Comparison of ENCODE assay signal across 8 mouse cellular contexts in genomic region chr2:119262978-119263377, GRCm38 (mm10). TPM values are rescaled to one million over a fixed set of nuclear protein-coding genes. Genes with fewer than 3 reads are reported as not detected.
DNase-seq lines count a peak whose midpoint lies in the region; ATAC-seq and TF ChIP-seq lines count a peak whose summit lies in the region.

No protein-coding gene starts in this region.

- no peak for TF ChIP-seq CTCF in stomach, postnatal 0 days (IDR thresholded peaks at IDR 0.05; ENCODE audit: low read depth)

- H3K36me3 ChIP-seq in limb, embryonic 11.5 days (ENCODE audit: control insufficient read depth, insufficient read depth, low read length), result no peaks in the 10 kb centered on the region
- H3K36me3 ChIP-seq in limb, embryonic 10.5 days, result no peaks in the 10 kb centered on the region
- no peaks in the 10 kb centered on the region for H3K36me3 ChIP-seq in stomach, postnatal 0 days (ENCODE audit: control insufficient read depth, insufficient read depth, low read length)

- no peak for ATAC-seq in limb, embryonic 11.5 days (ENCODE audit: insufficient number of reproducible peaks, low FRiP score, low TSS enrichment, low read depth)
- ATAC-seq in stomach, postnatal 0 days (ENCODE audit: low FRiP score, low TSS enrichment), result peak; percentile 82
- no peak for ATAC-seq in erythroblast, adult 5-6 weeks (replicated peaks; ENCODE audit: low FRiP score, poor library complexity, severe bottlenecking)

- 0 out of 2 replicates have a peak overlapping the region, but pooled peaks have one; percentile 34 for H3K9ac ChIP-seq in limb, embryonic 11.5 days (ENCODE audit: low read length)
- H3K9ac ChIP-seq in stomach, postnatal 0 days (ENCODE audit: low read length), result no peak overlapping the region

- no peak for TF ChIP-seq EP300 in stomach, postnatal 0 days (optimal IDR thresholded peaks at IDR 0.05)

- 0 out of 2 replicates have a peak overlapping the region, but pooled peaks have one; percentile 18 for H3K27ac ChIP-seq in limb, embryonic 11.5 days (replicated peaks; ENCODE audit: low read depth, low read length)
- H3K27ac ChIP-seq in limb, embryonic 10.5 days, result no peak overlapping the region
- H3K27ac ChIP-seq in stomach, postnatal 0 days (replicated peaks), result peak overlapping the region; percentile 35

- intact Hi-C loops in heart, postnatal 36 days (cut with DNase I), result no loop called here

- 23% methylated on average over 8 of the region's 8 CpGs for WGBS in limb, embryonic 11.5 days
- WGBS in limb, embryonic 10.5 days, result 35% methylated on average over 8 of the region's 8 CpGs
- WGBS in stomach, postnatal 0 days, result 18% methylated on average over 8 of the region's 8 CpGs

- H3K4me1 ChIP-seq in limb, embryonic 11.5 days (ENCODE audit: control insufficient read depth, insufficient read depth, low read length), result peaks cover 6% of the 10 kb centered on the region
- peaks cover 8% of the 10 kb centered on the region for H3K4me1 ChIP-seq in limb, embryonic 10.5 days
- no peaks in the 10 kb centered on the region for H3K4me1 ChIP-seq in stomach, postnatal 0 days (replicated peaks; ENCODE audit: control insufficient read depth, insufficient read depth)

- no peak overlapping the region for H3K4me2 ChIP-seq in limb, embryonic 11.5 days (ENCODE audit: low read depth, severe bottlenecking)
- peak overlapping the region; percentile 21; the same call in 1 of the 2 replicates for H3K4me2 ChIP-seq in stomach, postnatal 0 days (replicated peaks; ENCODE audit: low read depth)

- H3K9me3 ChIP-seq in limb, embryonic 11.5 days (ENCODE audit: control insufficient read depth, low read length), result no peaks in the 10 kb centered on the region
- no peaks in the 10 kb centered on the region for H3K9me3 ChIP-seq in limb, embryonic 10.5 days (replicated peaks)
- no peaks in the 10 kb centered on the region for H3K9me3 ChIP-seq in stomach, postnatal 0 days (ENCODE audit: control insufficient read depth, low read length)

- H3K27me3 ChIP-seq in limb, embryonic 11.5 days (ENCODE audit: control insufficient read depth, insufficient read depth, low read length), result no peaks in the 10 kb centered on the region
- H3K27me3 ChIP-seq in limb, embryonic 10.5 days (ENCODE audit: low read depth, poor library complexity, severe bottlenecking), result 0 out of 2 replicates have a peak, but pooled peaks cover 11% of the 10 kb centered on the region
- no peaks in the 10 kb centered on the region for H3K27me3 ChIP-seq in stomach, postnatal 0 days (ENCODE audit: control insufficient read depth, insufficient read depth, low read length)

- H3K4me3 ChIP-seq in limb, embryonic 11.5 days (ENCODE audit: low read depth, low read length), result no peak overlapping the region
- no peak overlapping the region for H3K4me3 ChIP-seq in limb, embryonic 10.5 days
- H3K4me3 ChIP-seq in stomach, postnatal 0 days (ENCODE audit: low read depth, low read length), result no peak overlapping the region

- no peak for DNase-seq in limb, embryonic 11.5 days (ENCODE audit: low spot score)
- no peak for DNase-seq in limb, embryonic 10.5 days (ENCODE audit: low spot score)
- DNase-seq in c-Kit-positive CD71-negative TER-119-negative erythroid progenitor cells, embryonic 14.5 days (ENCODE audit: low read depth), result peak; percentile 33
- peak; percentile 34 to 48 for DNase-seq in heart, postnatal 36 days
- DNase-seq in lung, adult 18-20 months, result peak; percentile 87 to 92
- DNase-seq in stomach, postnatal 0 days (ENCODE audit: low spot score), result peak; percentile 72
- DNase-seq in thymus, adult 18-20 months, result no peak

RNA-seq across cellular contexts. Expression of gene Rhov, which starts 8.1 kb away (rescaled TPM):
- 2.7 and 4.3 TPM in 2 replicates for polyA plus RNA-seq in limb, embryonic 11.5 days (2014; fragmentation: Nextera tagmentation; extraction: Ambion mirVana)
- 2.7 and 7.6 TPM in 2 replicates for polyA plus RNA-seq in limb, embryonic 10.5 days (2016; fragmentation: Nextera tagmentation; extraction: Ambion mirVana)
- not detected for total RNA-seq in heart, postnatal 36 days (2021)
- 17.0 and 19.4 TPM in 2 replicates for polyA plus RNA-seq in stomach, postnatal 0 days (2015; fragmentation: Nextera tagmentation; extraction: Ambion mirVana)
- not detected in 2 replicates for total RNA-seq in erythroblast, adult 5-6 weeks (2015; ENCODE audit: low replicate concordance)
- not detected in 2 replicates for total RNA-seq in erythroblast, adult 5-6 weeks (2017; ENCODE audit: low replicate concordance)

RNA-seq across cellular contexts. Expression of gene Vps18, which starts 25.6 kb away (rescaled TPM):
- polyA plus RNA-seq in limb, embryonic 11.5 days (2014; fragmentation: Nextera tagmentation; extraction: Ambion mirVana), result 12.1 and 14.6 TPM in 2 replicates
- 23.0 and 26.9 TPM in 2 replicates for polyA plus RNA-seq in limb, embryonic 10.5 days (2016; fragmentation: Nextera tagmentation; extraction: Ambion mirVana)
- total RNA-seq in heart, postnatal 36 days (2021), result 10 to 100 TPM; 13.5 to 13.9 TPM
- polyA plus RNA-seq in stomach, postnatal 0 days (2015; fragmentation: Nextera tagmentation; extraction: Ambion mirVana), result 7.7 and 8.0 TPM in 2 replicates
- 1.2 and 1.7 TPM in 2 replicates for total RNA-seq in erythroblast, adult 5-6 weeks (2015; ENCODE audit: low replicate concordance)
- total RNA-seq in erythroblast, adult 5-6 weeks (2017; ENCODE audit: low replicate concordance), result 3.1 and 3.8 TPM in 2 replicates

RNA-seq across cellular contexts. Expression of gene Spint1, which starts 25.8 kb away (rescaled TPM):
- 6.1 and 8.0 TPM in 2 replicates for polyA plus RNA-seq in limb, embryonic 11.5 days (2014; fragmentation: Nextera tagmentation; extraction: Ambion mirVana)
- 8.9 and 9.5 TPM in 2 replicates for polyA plus RNA-seq in limb, embryonic 10.5 days (2016; fragmentation: Nextera tagmentation; extraction: Ambion mirVana)
- total RNA-seq in heart, postnatal 36 days (2021), result not detected
- polyA plus RNA-seq in stomach, postnatal 0 days (2015; fragmentation: Nextera tagmentation; extraction: Ambion mirVana), result 70.9 and 80.2 TPM in 2 replicates
- total RNA-seq in erythroblast, adult 5-6 weeks (2015; ENCODE audit: low replicate concordance), result not detected in 2 replicates
- total RNA-seq in erythroblast, adult 5-6 weeks (2017; ENCODE audit: low replicate concordance), result not detected in 2 replicates

RNA-seq across cellular contexts. Expression of gene Ppp1r14d, which starts 33.3 kb away (rescaled TPM):
- polyA plus RNA-seq in limb, embryonic 11.5 days (2014; fragmentation: Nextera tagmentation; extraction: Ambion mirVana), result 0.20 TPM in 1 of 2 replicates, not detected in the other
- polyA plus RNA-seq in limb, embryonic 10.5 days (2016; fragmentation: Nextera tagmentation; extraction: Ambion mirVana), result not detected in 2 replicates
- not detected for total RNA-seq in heart, postnatal 36 days (2021)
- polyA plus RNA-seq in stomach, postnatal 0 days (2015; fragmentation: Nextera tagmentation; extraction: Ambion mirVana), result 0.57 and 0.81 TPM in 2 replicates
- total RNA-seq in erythroblast, adult 5-6 weeks (2015; ENCODE audit: low replicate concordance), result not detected in 2 replicates
- total RNA-seq in erythroblast, adult 5-6 weeks (2017; ENCODE audit: low replicate concordance), result not detected in 2 replicates

RNA-seq across cellular contexts. Expression of gene Dnajc17, which starts 54.4 kb away (rescaled TPM):
- 28.7 and 29.0 TPM in 2 replicates for polyA plus RNA-seq in limb, embryonic 11.5 days (2014; fragmentation: Nextera tagmentation; extraction: Ambion mirVana)
- 28.7 and 30.4 TPM in 2 replicates for polyA plus RNA-seq in limb, embryonic 10.5 days (2016; fragmentation: Nextera tagmentation; extraction: Ambion mirVana)
- 1 to 10 TPM; 7.6 to 9.9 TPM for total RNA-seq in heart, postnatal 36 days (2021)
- polyA plus RNA-seq in stomach, postnatal 0 days (2015; fragmentation: Nextera tagmentation; extraction: Ambion mirVana), result 11.7 and 12.5 TPM in 2 replicates
- total RNA-seq in erythroblast, adult 5-6 weeks (2015; ENCODE audit: low replicate concordance), result 3.8 and 22.3 TPM in 2 replicates
- total RNA-seq in erythroblast, adult 5-6 weeks (2017; ENCODE audit: low replicate concordance), result 4.5 and 12.4 TPM in 2 replicates

Comparison
In these comparisons a context has a peak if more than half of its experiments do, and no peak if none do; other contexts are left out.
1. DNase-seq: peak in c-Kit-positive CD71-negative TER-119-negative erythroid progenitor cells, embryonic 14.5 days (single experiment), heart, postnatal 36 days (2 of 2), lung, adult 18-20 months (2 of 2) and stomach, postnatal 0 days (single experiment); none in limb, embryonic 11.5 days (single experiment), limb, embryonic 10.5 days (single experiment) and thymus, adult 18-20 months (0 of 2).